Mouse (Mus musculus) gastrocnemius, postnatal 25 days (tissue): Measurements from ENCODE around the gene Gdf1. TPM values are rescaled to one million over a fixed set of nuclear protein-coding genes. Genes with fewer than 3 reads are reported as not detected.

ENCODE experiments used
- DNase-seq: peaks from one replicate; pipeline ENCODE4 v3.0.0; 2022
- total RNA-seq, 2 experiments: library from RNA; stranded (reverse); gene quantifications; 1 replicate in 1 of 2; 2 replicates in 1 of 2; pipeline ENCODE4 v1.2.3; 2021

Gdf1 gene
- total RNA-seq, 2 experiments from 2014 or later: 0.72 to 2.5 TPM

- peak; percentile 53 for DNase-seq
Measured at GRCm38 (mm10) chr8:70364066-70364465, 34.4 kb downstream of the Gdf1 start.

DNA sequence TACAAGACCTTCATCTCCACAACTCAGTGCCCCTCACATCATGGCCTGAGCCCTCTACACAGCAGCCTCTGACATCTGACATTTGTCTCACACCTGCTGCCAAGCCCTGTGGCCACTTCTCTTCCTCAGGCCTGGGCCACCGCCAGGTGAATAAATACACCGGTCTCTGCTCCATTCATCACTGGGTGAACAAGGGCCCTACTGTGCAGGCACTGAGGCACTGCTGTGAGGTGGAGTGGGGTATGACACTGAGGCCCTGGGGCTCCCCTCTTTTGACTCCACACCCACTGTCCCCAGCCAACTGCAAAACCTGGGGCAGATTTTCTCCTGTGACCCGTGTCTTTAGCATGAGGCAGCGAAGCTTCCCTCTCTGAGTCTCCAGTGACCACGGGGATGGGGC, 37.0 kb downstream of the Gdf1 start:
- DNase-seq: no peak

DNA sequence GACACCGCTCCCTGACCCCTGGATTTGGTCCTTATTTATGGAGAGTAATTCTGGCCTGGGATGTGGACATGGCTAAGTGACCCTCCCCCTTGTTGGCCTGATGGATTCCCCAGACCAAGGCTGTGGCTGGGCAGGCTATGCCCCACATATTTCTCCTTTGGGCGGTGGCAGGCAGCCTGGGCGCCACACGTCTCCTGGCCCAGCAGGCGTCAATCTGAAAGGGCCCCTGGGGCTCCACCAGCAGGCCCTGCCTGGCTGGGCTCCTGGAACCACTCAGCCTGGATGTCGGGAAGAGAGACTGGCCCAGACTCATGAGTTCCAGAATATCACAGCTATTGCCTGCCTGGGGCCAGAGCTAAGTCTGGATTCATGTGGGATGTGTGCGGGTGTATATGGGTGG, 40.9 kb downstream of the Gdf1 start:
- peak; percentile 61 for DNase-seq

GRCm38 (mm10) chr8:70371951-70372350, 42.3 kb downstream of the Gdf1 start:
- no peak for DNase-seq

- no peak for DNase-seq
Measured at GRCm38 (mm10) chr8:70373397-70374317, 44.0 kb downstream of the Gdf1 start, which contains the start of gene Comp. Comp (plus strand) TSS chr8:70373558.

DNA sequence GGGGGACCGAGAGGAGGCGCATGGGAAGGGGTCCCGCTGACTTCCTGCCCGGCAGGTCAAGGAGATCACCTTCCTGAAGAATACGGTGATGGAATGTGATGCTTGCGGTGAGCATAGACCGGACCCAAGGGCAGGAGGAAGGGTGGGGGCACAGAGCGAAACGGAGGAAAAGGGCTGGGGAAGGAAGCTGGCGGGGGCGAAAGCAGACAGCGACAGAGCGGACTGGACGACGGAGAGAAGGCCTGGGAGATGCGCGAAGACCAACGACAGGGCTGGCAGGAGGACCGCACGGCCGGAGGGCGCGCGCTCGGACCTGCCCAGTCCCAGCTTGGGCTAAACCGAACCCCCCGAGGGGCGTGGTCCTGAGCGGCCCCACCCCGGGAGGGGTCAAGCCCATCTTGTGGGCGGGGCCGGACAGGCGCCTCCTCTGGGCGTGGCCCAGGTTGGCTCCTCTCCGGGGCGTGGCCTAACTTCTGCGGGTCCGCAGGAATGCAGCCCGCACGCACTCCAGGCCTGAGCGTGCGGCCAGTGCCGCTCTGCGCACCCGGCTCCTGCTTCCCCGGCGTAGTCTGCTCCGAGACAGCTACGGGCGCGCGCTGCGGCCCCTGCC, 44.8 kb downstream of the Gdf1 start:
- DNase-seq: peak; percentile 83

- no peak for DNase-seq
Measured at GRCm38 (mm10) chr8:70375212-70375859, 45.7 kb downstream of the Gdf1 start.

- no peak for DNase-seq
Measured at GRCm38 (mm10) chr8:70376275-70376741, 46.7 kb downstream of the Gdf1 start.

GRCm38 (mm10) chr8:70377049-70377448, 47.4 kb downstream of the Gdf1 start:
- no peak for DNase-seq

DNA sequence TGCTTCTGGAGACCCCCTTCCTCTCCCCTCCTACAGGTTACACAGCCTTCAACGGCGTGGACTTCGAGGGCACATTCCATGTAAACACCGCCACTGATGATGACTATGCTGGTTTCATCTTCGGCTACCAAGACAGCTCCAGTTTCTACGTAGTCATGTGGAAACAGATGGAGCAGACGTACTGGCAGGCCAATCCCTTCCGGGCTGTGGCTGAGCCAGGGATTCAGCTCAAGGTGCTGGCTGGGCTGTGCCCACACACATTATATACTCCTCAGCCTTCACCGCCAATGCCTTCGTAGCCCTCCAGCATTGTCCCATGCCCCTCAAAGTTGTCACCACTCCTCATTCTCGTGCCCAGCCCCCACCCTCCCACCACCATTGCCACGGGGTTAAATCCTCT, 50.5 kb downstream of the Gdf1 start:
- DNase-seq: no peak

Other genes with a start within 250 kb of the Gdf1 start
- gene Hapln4, start 246.4 kb upstream of the Gdf1 start, total RNA-seq: under 1 TPM in 1 of 2 experiments, not detected in 1; 0.08 TPM
- under 1 TPM in 1 of 2 experiments, not detected in 1; 0.05 TPM for gene Ncan, start 208.9 kb upstream of the Gdf1 start, total RNA-seq
- 1 to 10 TPM; 3.9 to 4.3 TPM for gene Nr2c2ap, start 198.5 kb upstream of the Gdf1 start, total RNA-seq
- gene Rfxank, start 190.7 kb upstream of the Gdf1 start, total RNA-seq: 1 to 10 TPM; 7.3 to 7.7 TPM
- 10 to 100 TPM; 14.6 to 16.6 TPM for gene Borcs8, start 190.3 kb upstream of the Gdf1 start, total RNA-seq
- under 1 TPM; 0.21 to 0.23 TPM for gene Mef2b, start 190.1 kb upstream of the Gdf1 start, total RNA-seq
- gene Tmem161a, start 157.5 kb upstream of the Gdf1 start, total RNA-seq: 10 to 100 TPM; 68.1 to 72.3 TPM
- 10 to 100 TPM; 30.0 to 39.2 TPM for gene Slc25a42, start 117.5 kb upstream of the Gdf1 start, total RNA-seq
- gene Sugp2, start 95.6 kb upstream of the Gdf1 start, total RNA-seq: 10 to 100 TPM; 43.1 to 45.0 TPM
- 1 to 10 TPM; 7.6 to 8.2 TPM for gene Armc6, start 95.4 kb upstream of the Gdf1 start, total RNA-seq
- 1 to 10 TPM; 3.0 to 4.7 TPM for gene Homer3, start 47.0 kb upstream of the Gdf1 start, total RNA-seq
- 10 to 100 TPM; 26.9 to 30.7 TPM for gene Ddx49, start 27.3 kb upstream of the Gdf1 start, total RNA-seq
- 100 to 1,000 TPM; 113 to 119 TPM for gene Cope, start 27.3 kb upstream of the Gdf1 start, total RNA-seq
- gene Cers1, start 14.0 kb upstream of the Gdf1 start, total RNA-seq: 10 to 100 TPM; 13.8 to 15.8 TPM
- gene Upf1, start 23.5 kb downstream of the Gdf1 start, total RNA-seq: 10 to 100 TPM; 28.9 to 29.5 TPM
- 10 to 100 TPM in 1 of 2 experiments, 1 to 10 TPM in 1; 5.9 to 14.7 TPM for gene Comp, start 43.7 kb downstream of the Gdf1 start, total RNA-seq
- gene Crtc1, start 109.8 kb downstream of the Gdf1 start, total RNA-seq: 1 to 10 TPM; 6.1 to 6.4 TPM
- gene Klhl26, start 147.2 kb downstream of the Gdf1 start, total RNA-seq: 1 to 10 TPM; 4.9 to 6.1 TPM
- gene Tmem59l, start 157.5 kb downstream of the Gdf1 start, total RNA-seq: not detected
- 1 to 10 TPM; 1.7 to 3.8 TPM for gene Crlf1, start 163.3 kb downstream of the Gdf1 start, total RNA-seq
- gene Rex1bd, start 176.9 kb downstream of the Gdf1 start, total RNA-seq: 100 to 1,000 TPM; 112 to 120 TPM
- gene Uba52, start 181.0 kb downstream of the Gdf1 start, total RNA-seq: 100 to 1,000 TPM; 785 to 797 TPM
- 100 to 1,000 TPM; 100 to 104 TPM for gene Fkbp8, start 197.9 kb downstream of the Gdf1 start, total RNA-seq
- gene Kxd1, start 198.1 kb downstream of the Gdf1 start, total RNA-seq: 10 to 100 TPM; 70.9 to 71.9 TPM
- 10 to 100 TPM in 1 of 2 experiments, 1 to 10 TPM in 1; 8.1 to 19.3 TPM for gene Ell, start 209.6 kb downstream of the Gdf1 start, total RNA-seq